ENCODE assay signal across 8 mouse cellular contexts in the genomic region with DNA sequence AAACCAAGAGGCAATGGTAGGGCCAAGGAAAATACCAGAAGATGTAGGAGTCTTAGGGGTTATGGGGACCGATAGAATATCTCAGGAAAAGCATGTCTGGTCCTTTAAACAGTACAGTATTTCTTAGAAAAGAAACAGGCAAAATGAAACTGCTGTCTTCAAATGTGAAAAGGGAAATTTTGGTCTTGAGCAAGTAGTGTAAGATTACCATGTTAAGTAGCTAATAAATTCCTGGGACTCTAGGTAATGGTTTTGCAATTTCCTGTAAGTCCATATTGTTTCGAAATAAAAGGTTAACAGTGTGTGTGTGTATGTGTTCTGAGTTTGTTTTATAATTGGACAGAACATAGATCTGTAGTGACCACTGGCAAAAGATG. TPM values are rescaled to one million over a fixed set of nuclear protein-coding genes. Genes with fewer than 3 reads are reported as not detected.
DNase-seq lines count a peak whose midpoint lies in the region; ATAC-seq and TF ChIP-seq lines count a peak whose summit lies in the region.

No protein-coding gene starts in this region.

- no peaks in the 10 kb centered on the region for H3K9me3 ChIP-seq in limb, embryonic 10.5 days (replicated peaks)
- H3K9me3 ChIP-seq in neural tube, embryonic 15.5 days (replicated peaks) = no peaks in the 10 kb centered on the region

- no peaks in the 10 kb centered on the region for H3K27me3 ChIP-seq in spleen, adult 2 months (ENCODE audit: control insufficient read depth, insufficient read depth, low read length)
- H3K27me3 ChIP-seq in limb, embryonic 10.5 days (ENCODE audit: low read depth, poor library complexity, severe bottlenecking) = no peaks in the 10 kb centered on the region
- no peaks in the 10 kb centered on the region for H3K27me3 ChIP-seq in neural tube, embryonic 15.5 days (replicated peaks)
- no peaks in the 10 kb centered on the region for H3K27me3 ChIP-seq in thymus, adult 2 months (ENCODE audit: control insufficient read depth, insufficient read depth, low read length)

- H3K36me3 ChIP-seq in spleen, adult 2 months (ENCODE audit: control insufficient read depth, insufficient read depth, low read length) = no peaks in the 10 kb centered on the region
- no peaks in the 10 kb centered on the region for H3K36me3 ChIP-seq in limb, embryonic 10.5 days
- no peaks in the 10 kb centered on the region for H3K36me3 ChIP-seq in neural tube, embryonic 15.5 days
- H3K36me3 ChIP-seq in thymus, adult 2 months (ENCODE audit: control insufficient read depth, insufficient read depth, low read length) = no peaks in the 10 kb centered on the region

- no peak for TF ChIP-seq POLR2A in spleen, adult 2 months (IDR thresholded peaks at IDR 0.05; ENCODE audit: low read depth, low read length)
- TF ChIP-seq POLR2A in thymus, adult 2 months (IDR thresholded peaks at IDR 0.05; ENCODE audit: control insufficient read depth, extremely low read depth, insufficient read depth, low read length, poor library complexity) = no peak

- peak overlapping the region; percentile 94; the same call in 1 of the 2 replicates for H3K27ac ChIP-seq in spleen, adult 2 months (ENCODE audit: insufficient read depth, low read length)
- peak overlapping the region; percentile 96 for H3K27ac ChIP-seq in limb, embryonic 10.5 days
- peak overlapping the region; percentile 96 for H3K27ac ChIP-seq in neural tube, embryonic 15.5 days (replicated peaks)
- no peak overlapping the region for H3K27ac ChIP-seq in thymus, adult 2 months (ENCODE audit: control insufficient read depth, insufficient read depth, low read length)

- DNase-seq in spleen, adult 2 months (ENCODE audit: low read depth in 1 of 2, low spot score in 2 of 2) = no peak
- DNase-seq in spleen, postnatal 14 days (ENCODE audit: low spot score in 2 of 2) = no peak
- no peak for DNase-seq in limb, embryonic 10.5 days (ENCODE audit: low spot score)
- no peak for DNase-seq in thymus, adult 2 months
- no peak for DNase-seq in T-cell, adult 2 months (ENCODE audit: low spot score)
- no peak for DNase-seq in B cell, adult 2 months

- H3K4me3 ChIP-seq in spleen, adult 2 months (ENCODE audit: extremely low read depth, insufficient read depth, insufficient read length) = peak overlapping the region; percentile 91
- H3K4me3 ChIP-seq in limb, embryonic 10.5 days = peak overlapping the region; percentile 59
- peak overlapping the region; percentile 74 for H3K4me3 ChIP-seq in neural tube, embryonic 15.5 days (replicated peaks)
- no peak overlapping the region; the same call in 1 of the 2 replicates for H3K4me3 ChIP-seq in thymus, adult 2 months (ENCODE audit: control insufficient read depth, insufficient read depth, low read length)

- no peak for TF ChIP-seq CTCF in spleen, adult 2 months (IDR thresholded peaks at IDR 0.05; ENCODE audit: extremely low read depth, insufficient read depth, insufficient read length, insufficient replicate concordance)
- no peak for TF ChIP-seq CTCF in thymus, adult 2 months (IDR thresholded peaks at IDR 0.05; ENCODE audit: borderline replicate concordance, control insufficient read depth, extremely low read depth, insufficient read depth, low read length, poor library complexity)

- peak overlapping the region; percentile 65 for H3K4me2 ChIP-seq in neural tube, embryonic 15.5 days

- 44% methylated on average over 2 of the region's 2 CpGs for WGBS in spleen, adult 2 months
- 65% methylated on average over 2 of the region's 2 CpGs for WGBS in limb, embryonic 10.5 days
- WGBS in neural tube, embryonic 15.5 days = 76% methylated on average over 2 of the region's 2 CpGs
- 66% methylated on average over 2 of the region's 2 CpGs for whole genome bisulfite sequencing in thymus, adult 2 months

- peak; percentile 16 for ATAC-seq in erythroid progenitor cell, adult 5-6 weeks (replicated peaks; ENCODE audit: low FRiP score, poor library complexity, severe bottlenecking)
- ATAC-seq in neural tube, embryonic 15.5 days (ENCODE audit: low FRiP score) = no peak

- H3K4me1 ChIP-seq in spleen, adult 2 months (ENCODE audit: control insufficient read depth, insufficient read depth, insufficient read length) = no peaks in the 10 kb centered on the region
- H3K4me1 ChIP-seq in limb, embryonic 10.5 days = peaks cover 18% of the 10 kb centered on the region
- H3K4me1 ChIP-seq in neural tube, embryonic 15.5 days = peaks cover 11% of the 10 kb centered on the region
- peaks cover 2% of the 10 kb centered on the region; the same call in 1 of the 2 replicates for H3K4me1 ChIP-seq in thymus, adult 2 months (replicated peaks; ENCODE audit: control insufficient read depth, insufficient read depth, low read length)

- peak overlapping the region; percentile 83 for H3K9ac ChIP-seq in neural tube, embryonic 15.5 days (replicated peaks)

RNA-seq across cellular contexts. Expression of gene Atg10, which starts 0.7 kb away (rescaled TPM):
- polyA plus RNA-seq in spleen, adult 2 months (2012; rRNA removed) = 0.52 and 0.95 TPM in 2 replicates
- 4.2 and 6.1 TPM in 2 replicates for total RNA-seq in erythroid progenitor cell, adult 5-6 weeks (2015; ENCODE audit: low replicate concordance)
- total RNA-seq in erythroid progenitor cell, adult 5-6 weeks (2017; ENCODE audit: low replicate concordance) = 1.7 and 3.8 TPM in 2 replicates
- polyA plus RNA-seq in limb, embryonic 10.5 days (2016; fragmentation: Nextera tagmentation; extraction: Ambion mirVana) = 7.4 and 9.1 TPM in 2 replicates
- polyA plus RNA-seq in neural tube, embryonic 15.5 days (2015; fragmentation: Nextera tagmentation; extraction: Ambion mirVana) = 14.1 and 15.9 TPM in 2 replicates
- polyA plus RNA-seq in thymus, adult 2 months (2012; rRNA removed) = 1.4 and 1.6 TPM in 2 replicates
